Mouse (Mus musculus) frontal cortex, postnatal 10 days (tissue): ENCODE measurements around the gene Cryba2.

ENCODE experiments used
- DNase-seq, 2 experiments: peaks; one replicate each; pipeline ENCODE4 v3.0.0; 2022; ENCODE audit warnings: low spot score in 2 of 2, mixed read lengths in 1 of 2

Gene Cryba2

GRCm38 (mm10) chr1:74850251-74850650, 42.7 kb downstream of the Cryba2 start:
- peak; percentile 64 to 75 for DNase-seq

GRCm38 (mm10) chr1:74848946-74849345, 44.0 kb downstream of the Cryba2 start:
- no peak for DNase-seq

GRCm38 (mm10) chr1:74846341-74846740, 46.6 kb downstream of the Cryba2 start:
- DNase-seq: no peak

GRCm38 (mm10) chr1:74843090-74843489, 49.9 kb downstream of the Cryba2 start:
- DNase-seq: no peak
